Mouse (Mus musculus): Measurements from ENCODE around the gene Kmt5c.

DNA sequence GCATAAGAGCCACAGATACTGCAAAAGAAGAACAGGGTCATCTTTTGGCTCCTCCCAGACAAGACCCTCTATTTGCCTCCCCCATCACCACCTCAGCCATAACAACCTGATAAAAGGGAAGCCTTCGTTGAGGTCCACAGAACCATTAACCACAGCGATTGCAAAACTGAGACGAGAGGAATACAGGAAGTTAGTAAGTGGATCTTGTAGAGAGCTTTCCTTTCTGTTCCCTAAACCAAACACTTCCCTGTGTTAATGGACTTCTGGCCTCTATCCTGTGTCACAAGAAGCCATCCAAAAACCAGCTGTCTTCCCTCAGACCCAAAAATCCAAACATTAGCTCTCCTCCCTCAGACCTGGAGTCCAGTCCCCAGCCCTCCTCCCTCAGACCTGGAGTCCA lies 15.6 kb upstream of the Kmt5c start:
- TF ChIP-seq CTCF (IDR thresholded peaks at IDR 0.05; ENCODE audit: borderline replicate concordance, extremely low read depth, insufficient read depth, insufficient read length): no peak
- TF ChIP-seq POLR2A (IDR thresholded peaks at IDR 0.05; ENCODE audit: borderline replicate concordance, extremely low read depth, insufficient read depth, insufficient read length, poor library complexity, severe bottlenecking): no peak
